16 mouse cellular contexts compared by ENCODE assay signal in genomic region chr2:170261191-170261590, GRCm38 (mm10).
"Had no signal": no experiment of that assay in that cellular context is flagged by ENCODE, and none has a peak within 500 bp of the region (broad histone marks: within the 10 kb centered on the region; RNA-seq: fewer than 3 reads in every experiment).

No protein-coding gene starts in this region.

- H3K4me3 ChIP-seq: kidney, embryonic 15.5 days; lung, embryonic 15.5 days; midbrain, embryonic 10.5 days; midbrain, embryonic 13.5 days had no signal

- DNase-seq: kidney, adult 11 months; kidney, adult 8-10 months; kidney, postnatal 10 days; kidney, postnatal 36 days; layer of hippocampus, postnatal 36 days; left cerebral cortex, postnatal 4 days; lung, adult 18-20 months; lung, postnatal 10 days; lung, postnatal 36 days; thymus, adult 18-20 months; thymus, postnatal 36 days had no signal

- H3K9ac ChIP-seq: kidney, embryonic 15.5 days; liver, embryonic 14.5 days; lung, embryonic 15.5 days; midbrain, embryonic 13.5 days had no signal

- H3K27ac ChIP-seq: kidney, embryonic 15.5 days; liver, embryonic 14.5 days; lung, embryonic 15.5 days; midbrain, embryonic 10.5 days; midbrain, embryonic 13.5 days had no signal

- ATAC-seq: midbrain, embryonic 13.5 days had no signal

- H3K9me3 ChIP-seq: lung, embryonic 15.5 days; midbrain, embryonic 10.5 days; midbrain, embryonic 13.5 days had no signal

- H3K27me3 ChIP-seq: kidney, embryonic 15.5 days; lung, embryonic 15.5 days; midbrain, embryonic 13.5 days had no signal

- H3K36me3 ChIP-seq: kidney, embryonic 15.5 days; lung, embryonic 15.5 days; midbrain, embryonic 10.5 days; midbrain, embryonic 13.5 days had no signal

- H3K4me2 ChIP-seq: kidney, embryonic 15.5 days; lung, embryonic 15.5 days; midbrain, embryonic 13.5 days had no signal
